Mouse (Mus musculus) hindbrain, embryonic 11.5 days (tissue): ENCODE measurements around the gene Dennd2a. TPM values are rescaled to one million over a fixed set of nuclear protein-coding genes. Genes with fewer than 3 reads are reported as not detected.

Experiments
- ATAC-seq: fragments of 200-750 bp; cut with Nextera tagmentation; 2 replicates; pipeline ENCODE4 v1.8.0; 2017; ENCODE audit warnings: mild to moderate bottlenecking, moderate TSS enrichment, moderate library complexity; ENCODE audit not compliant: low FRiP score
- DNase-seq: peaks from one replicate; pipeline ENCODE4 v3.0.0-alpha.2; 2015; ENCODE audit warnings: low spot score
- H3K27ac ChIP-seq: fragments of 300-500 bp; sonication (generic); 2 replicates; pipeline ENCODE4 v1.5.1; 2014; ENCODE audit warnings: mild to moderate bottlenecking, low read depth, low read length
- H3K27me3 ChIP-seq: fragments of 300-500 bp; sonication (generic); 2 replicates; pipeline ENCODE4 v1.6.1; 2014; ENCODE audit warnings: mild to moderate bottlenecking, low read length, moderate library complexity, mixed read lengths; ENCODE audit not compliant: control insufficient read depth, insufficient read depth
- H3K36me3 ChIP-seq: fragments of 300-500 bp; sonication (generic); 2 replicates; pipeline ENCODE4 v1.6.1; 2014; ENCODE audit warnings: mild to moderate bottlenecking, low read length, moderate library complexity, mixed read lengths; ENCODE audit not compliant: control insufficient read depth, insufficient read depth
- H3K4me1 ChIP-seq: fragments of 300-500 bp; sonication (generic); replicated peaks from 2 replicates; pipeline ENCODE4 v1.6.1; 2014; ENCODE audit warnings: low read length, mixed read lengths; ENCODE audit not compliant: control insufficient read depth, insufficient read depth
- H3K4me2 ChIP-seq: fragments of 300-500 bp; sonication (generic); replicated peaks from 2 replicates; pipeline ENCODE4 v1.6.1; 2014; ENCODE audit warnings: mild to moderate bottlenecking, low read depth, low read length
- H3K4me3 ChIP-seq: fragments of 300-500 bp; sonication (generic); 2 replicates; pipeline ENCODE4 v1.5.1; 2014; ENCODE audit warnings: low read depth, low read length
- H3K9ac ChIP-seq: fragments of 300-500 bp; sonication (generic); 2 replicates; pipeline ENCODE4 v1.6.1; 2014; ENCODE audit warnings: low read depth, low read length
- H3K9me3 ChIP-seq: fragments of 300-500 bp; sonication (generic); 2 replicates; pipeline ENCODE4 v1.6.1; 2016; ENCODE audit warnings: low read length; ENCODE audit not compliant: control insufficient read depth
- WGBS: fragments of 180-500 bp; shearing (Covaris S2); extraction: QIAGEN DNeasy Blood & Tissue Kit; methylation state at CpG from one replicate; pipeline ENCODE4 v1.1.7; 2014; 5-methylcytosine and 5-hydroxymethylcytosine counted together
- polyA plus RNA-seq: library from polyadenylated mRNA; unstranded; fragments of >200 nt; fragmentation: Nextera tagmentation; extraction: Ambion mirVana; gene quantifications from 2 replicates; pipeline ENCODE4 v1.2.1, GENCODE M21; 2014

The Dennd2a gene
- polyA plus RNA-seq, 1 experiment from 2014 or later: 38.8 TPM

DNA sequence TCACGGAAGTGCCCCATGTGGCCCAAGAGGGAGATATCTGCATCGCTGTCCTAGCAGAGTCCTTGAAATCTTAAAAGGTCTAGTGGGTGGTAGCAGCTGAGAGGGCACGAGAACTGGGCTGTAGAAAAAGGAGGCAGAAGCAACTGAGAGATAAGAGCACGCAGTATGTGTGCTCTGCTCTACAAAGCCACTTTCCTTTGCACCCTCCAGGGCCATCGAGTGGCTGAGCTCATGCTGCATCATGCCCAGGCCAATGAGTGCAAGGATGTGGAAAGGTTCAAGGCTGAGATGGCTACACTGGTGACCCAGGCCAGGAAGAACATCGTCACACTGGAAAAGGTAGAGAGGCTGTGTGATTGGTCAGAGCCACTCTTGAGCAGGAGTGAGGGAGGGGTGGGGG lies 27.9 kb upstream of the Dennd2a start, which contains the start of gene Gm42420:
TSS of gene Gm42420 (plus strand) at position 237 of the 400 bp plus-strand sequence.
- ATAC-seq (no peak), DNase-seq (no peak)
- Histone ChIP-seq H3K9me3 (no peaks in the 10 kb centered on the region), H3K4me2 (no peak within 1 kb of the TSS), H3K27me3 (no peaks in the 10 kb centered on the region), H3K4me1 (no peaks in the 10 kb centered on the region), H3K27ac (no peak within 1 kb of the TSS), H3K4me3 (no peak within 1 kb of the TSS), H3K36me3 (0 out of 2 replicates have a peak, but pooled peaks cover 2% of the 10 kb centered on the region), H3K9ac (no peak within 1 kb of the TSS)
- 95% methylated on average over 6 of the region's 6 CpGs for WGBS

- H3K4me3 ChIP-seq: no peak overlapping the region
- no peaks in the 10 kb centered on the region for H3K9me3 ChIP-seq
- no peak overlapping the region for H3K9ac ChIP-seq
- DNase-seq (no peak), ATAC-seq (no peak)
- no peaks in the 10 kb centered on the region for H3K4me1 ChIP-seq
- H3K27ac ChIP-seq: no peak overlapping the region
- H3K36me3 ChIP-seq: 0 out of 2 replicates have a peak, but pooled peaks cover 2% of the 10 kb centered on the region
- 80% methylated on average over 7 of the region's 7 CpGs for WGBS
- H3K4me2 ChIP-seq: no peak overlapping the region
- no peaks in the 10 kb centered on the region for H3K27me3 ChIP-seq
Measured at GRCm38 (mm10) chr6:39581087-39581784, 23.6 kb upstream of the Dennd2a start.

GRCm38 (mm10) chr6:39580558-39580957 lies 22.9 kb upstream of the Dennd2a start:
- Histone ChIP-seq H3K27ac (no peak overlapping the region), H3K4me1 (no peaks in the 10 kb centered on the region), H3K9me3 (no peaks in the 10 kb centered on the region), H3K4me2 (no peak overlapping the region), H3K27me3 (no peaks in the 10 kb centered on the region), H3K4me3 (no peak overlapping the region), H3K36me3 (0 out of 2 replicates have a peak, but pooled peaks cover 2% of the 10 kb centered on the region), H3K9ac (no peak overlapping the region)
- WGBS: 65% methylated on average over 2 of the region's 2 CpGs
- no peak for ATAC-seq
- DNase-seq: no peak

DNA sequence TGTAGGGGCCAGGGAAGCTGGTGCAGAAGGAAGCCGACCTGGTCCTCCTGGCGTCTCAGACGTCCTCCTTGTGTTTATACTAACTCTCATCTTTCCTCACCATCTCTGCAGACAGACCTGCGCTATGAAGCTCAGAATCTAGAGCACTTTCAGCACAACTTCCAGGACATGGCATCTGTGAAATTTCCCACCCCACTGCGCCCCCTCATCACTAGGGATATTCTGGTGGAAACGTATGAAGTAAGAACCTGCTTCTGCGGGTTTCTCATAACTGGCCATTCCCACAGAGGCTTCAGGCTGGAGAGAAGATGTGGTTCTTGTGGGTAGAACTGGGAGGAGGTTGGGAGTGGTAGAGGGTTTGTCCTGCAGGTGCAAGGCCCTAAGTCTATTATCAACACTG lies 21.9 kb upstream of the Dennd2a start:
- 88% methylated on average over 7 of the region's 7 CpGs for WGBS
- DNase-seq: no peak
- no peak overlapping the region for H3K4me3 ChIP-seq
- H3K9me3 ChIP-seq: no peaks in the 10 kb centered on the region
- H3K27me3 ChIP-seq: no peaks in the 10 kb centered on the region
- no peak overlapping the region for H3K27ac ChIP-seq
- no peak overlapping the region for H3K4me2 ChIP-seq
- H3K9ac ChIP-seq: no peak overlapping the region
- H3K4me1 ChIP-seq: peaks cover 2% of the 10 kb centered on the region; the same call in 1 of the 2 replicates
- 0 out of 2 replicates have a peak, but pooled peaks cover 2% of the 10 kb centered on the region for H3K36me3 ChIP-seq
- no peak for ATAC-seq

- WGBS: 70% methylated on average over 7 of the region's 7 CpGs
- DNase-seq: no peak
- H3K36me3 ChIP-seq: no peaks in the 10 kb centered on the region
- peak overlapping the region; percentile 58; the same call in 1 of the 2 replicates for H3K4me3 ChIP-seq
- peak overlapping the region; percentile 66 for H3K9ac ChIP-seq
- ATAC-seq: no peak
- H3K27me3 ChIP-seq: no peaks in the 10 kb centered on the region
- no peak overlapping the region for H3K27ac ChIP-seq
- peaks cover 2% of the 10 kb centered on the region; the same call in 1 of the 2 replicates for H3K4me1 ChIP-seq
- H3K9me3 ChIP-seq: no peaks in the 10 kb centered on the region
- peak overlapping the region; percentile 75 for H3K4me2 ChIP-seq
Measured at GRCm38 (mm10) chr6:39574951-39575350, 17.3 kb upstream of the Dennd2a start.

DNA sequence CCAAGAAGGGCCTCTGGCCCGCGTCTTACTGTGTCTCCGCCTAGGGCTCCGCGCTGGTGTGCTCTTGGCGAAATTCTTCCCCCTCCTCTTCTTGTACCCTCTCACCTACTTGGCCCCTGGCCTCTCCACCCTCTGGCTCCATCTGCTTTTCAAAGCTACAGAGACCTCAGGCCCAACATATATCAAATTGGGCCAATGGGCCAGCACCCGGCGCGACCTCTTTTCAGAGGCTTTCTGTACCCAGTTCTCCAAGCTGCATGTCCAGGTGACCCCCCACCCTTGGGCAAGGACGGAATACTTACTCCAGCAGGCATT lies 16.8 kb upstream of the Dennd2a start:
- Histone ChIP-seq H3K4me2 (peak overlapping the region; percentile 75), H3K36me3 (no peaks in the 10 kb centered on the region), H3K27me3 (no peaks in the 10 kb centered on the region), H3K9me3 (no peaks in the 10 kb centered on the region), H3K27ac (peak overlapping the region; percentile 92), H3K4me3 (peak overlapping the region; percentile 58), H3K4me1 (peaks cover 2% of the 10 kb centered on the region; the same call in 1 of the 2 replicates), H3K9ac (peak overlapping the region; percentile 66)
- ATAC-seq (peak; percentile 34), DNase-seq (no peak)
- WGBS: 25% methylated on average over 10 of the region's 10 CpGs

- H3K4me3 ChIP-seq: peak within 1 kb of the TSS; percentile 58
- H3K9ac ChIP-seq: peak within 1 kb of the TSS; percentile 66
- peaks cover 2% of the 10 kb centered on the region; the same call in 1 of the 2 replicates for H3K4me1 ChIP-seq
- peak within 1 kb of the TSS; percentile 92 for H3K27ac ChIP-seq
- under 1% methylated on average over 49 of the region's 49 CpGs for WGBS
- no peaks in the 10 kb centered on the region for H3K36me3 ChIP-seq
- ATAC-seq (peak; percentile 97), DNase-seq (peak; percentile 85)
- H3K9me3 ChIP-seq: no peaks in the 10 kb centered on the region
- H3K27me3 ChIP-seq: no peaks in the 10 kb centered on the region
- peak within 1 kb of the TSS; percentile 75 for H3K4me2 ChIP-seq
Measured at GRCm38 (mm10) chr6:39573791-39574554, 16.3 kb upstream of the Dennd2a start, which contains the start of gene Adck2. Gene Adck2 (plus strand): TSS chr6:39573873.

DNA sequence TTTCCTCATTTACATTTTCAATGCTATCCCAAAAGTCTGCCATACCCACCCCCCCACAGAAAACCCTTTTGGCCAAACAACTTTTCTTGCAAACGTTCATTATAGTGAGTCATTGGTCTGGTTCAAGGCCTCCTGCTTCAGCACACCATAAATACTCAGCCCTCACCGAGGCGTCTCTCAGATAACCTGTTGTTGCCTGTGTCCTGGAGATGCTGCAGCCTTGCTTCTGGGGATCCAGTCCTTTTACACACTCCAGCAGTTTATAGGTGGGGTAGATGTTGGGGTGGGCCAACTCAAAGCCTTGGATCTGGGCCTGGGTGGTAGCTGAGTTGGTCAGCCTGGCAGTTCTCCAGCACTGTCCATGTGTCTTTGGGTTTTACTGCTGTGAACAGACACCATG lies 12.8 kb upstream of the Dennd2a start:
- Histone ChIP-seq H3K36me3 (no peaks in the 10 kb centered on the region), H3K4me1 (peaks cover 2% of the 10 kb centered on the region; the same call in 1 of the 2 replicates), H3K9me3 (no peaks in the 10 kb centered on the region), H3K27me3 (no peaks in the 10 kb centered on the region), H3K9ac (no peak overlapping the region), H3K4me3 (no peak overlapping the region), H3K27ac (no peak overlapping the region), H3K4me2 (no peak overlapping the region)
- ATAC-seq (no peak), DNase-seq (no peak)
- WGBS: 89% methylated on average over 3 of the region's 3 CpGs
